Mouse (Mus musculus): ENCODE results near the gene Ccnyl1. TPM values are rescaled to one million over a fixed set of nuclear protein-coding genes. Genes with fewer than 3 reads are reported as not detected.

The Ccnyl1 gene
- polyA plus RNA-seq, 1 experiment from 2014 or later: 0.61 TPM

DNA sequence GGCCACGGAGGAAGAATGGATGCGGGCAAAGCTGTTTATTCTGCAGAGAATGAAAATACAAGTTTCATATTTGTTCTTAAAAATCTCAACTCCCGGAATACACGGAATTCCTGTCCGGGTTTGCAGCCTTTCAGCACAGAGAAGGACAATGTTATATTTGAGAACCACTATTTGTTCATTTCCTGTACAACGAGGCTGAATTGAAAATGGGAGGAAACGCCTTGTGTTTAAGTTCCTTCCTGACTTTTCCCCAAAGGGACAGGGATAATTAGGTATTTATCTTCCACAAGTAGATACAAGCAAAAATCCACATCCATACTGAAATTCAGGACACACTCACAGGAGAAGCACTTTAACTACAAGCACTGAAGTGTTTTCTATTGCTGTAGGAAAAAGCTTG lies 31.4 kb upstream of the Ccnyl1 start:
- WGBS (ENCODE audit: insufficient replicate concordance): 25% methylated on average over 7 of the region's 7 CpGs
- no peaks in the 10 kb centered on the region for H3K9me3 ChIP-seq (replicated peaks; ENCODE audit: control insufficient read depth, low read length)
- no peak for ATAC-seq (ENCODE audit: low read depth)

DNA sequence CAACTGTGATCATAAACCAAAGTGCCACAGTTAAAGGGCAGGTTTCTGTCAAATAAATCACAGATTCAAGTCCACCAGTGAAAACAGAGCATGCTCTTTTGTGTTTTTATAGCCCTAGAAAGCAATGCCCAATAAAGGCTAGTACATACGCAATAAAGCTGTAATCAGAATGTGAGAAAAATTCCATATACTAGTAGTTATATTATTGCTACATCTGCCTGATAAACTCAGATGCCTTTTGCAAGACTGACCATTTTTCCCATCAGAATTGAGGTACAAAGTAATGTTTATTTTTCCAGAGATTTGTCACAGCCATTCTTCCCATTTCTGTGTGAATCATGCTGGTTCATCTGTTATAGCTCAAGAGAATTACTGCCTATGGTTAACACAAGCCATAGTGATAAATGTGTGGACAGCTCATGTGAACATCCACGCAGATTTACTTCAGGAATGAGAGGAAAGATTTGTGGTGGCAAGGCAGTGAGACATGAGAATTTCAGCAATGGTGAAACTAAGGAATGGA lies 23.1 kb upstream of the Ccnyl1 start:
- Histone ChIP-seq H3K4me2 (ENCODE audit: low read depth, low read length) (no peak overlapping the region), H3K4me3 (ENCODE audit: low read depth, low read length) (no peak overlapping the region), H3K36me3 (ENCODE audit: control insufficient read depth, insufficient read depth) (no peaks in the 10 kb centered on the region), H3K4me1 (ENCODE audit: control insufficient read depth, low read depth, low read length) (no peaks in the 10 kb centered on the region), H3K9ac (ENCODE audit: low read depth, low read length) (no peak overlapping the region), H3K27ac (ENCODE audit: low read length) (no peak overlapping the region), H3K27me3 (ENCODE audit: control insufficient read depth, insufficient read depth, low read depth, low read length) (no peaks in the 10 kb centered on the region), H3K9me3 (replicated peaks; ENCODE audit: control insufficient read depth, low read length) (no peaks in the 10 kb centered on the region)
- 76% methylated on average over 2 of the region's 2 CpGs for WGBS (ENCODE audit: insufficient replicate concordance)
- ATAC-seq (ENCODE audit: low read depth): no peak

More for the DNA sequence above, 31.4 kb upstream of the Ccnyl1 start:
- no peak overlapping the region for H3K9ac ChIP-seq (ENCODE audit: low read depth, low read length)
- H3K27me3 ChIP-seq (ENCODE audit: control insufficient read depth, insufficient read depth, low read depth, low read length): no peaks in the 10 kb centered on the region
- no peak overlapping the region for H3K4me2 ChIP-seq (ENCODE audit: low read depth, low read length)
- H3K4me1 ChIP-seq (ENCODE audit: control insufficient read depth, low read depth, low read length): no peaks in the 10 kb centered on the region
- no peak overlapping the region for H3K27ac ChIP-seq (ENCODE audit: low read length)
- no peaks in the 10 kb centered on the region for H3K36me3 ChIP-seq (ENCODE audit: control insufficient read depth, insufficient read depth)
- no peak overlapping the region for H3K4me3 ChIP-seq (ENCODE audit: low read depth, low read length)

- Histone ChIP-seq H3K9me3 (replicated peaks; ENCODE audit: control insufficient read depth, low read length) (no peaks in the 10 kb centered on the region), H3K9ac (ENCODE audit: low read depth, low read length) (no peak overlapping the region), H3K4me3 (ENCODE audit: low read depth, low read length) (no peak overlapping the region), H3K36me3 (ENCODE audit: control insufficient read depth, insufficient read depth) (no peaks in the 10 kb centered on the region), H3K27ac (ENCODE audit: low read length) (no peak overlapping the region), H3K4me1 (ENCODE audit: control insufficient read depth, low read depth, low read length) (no peaks in the 10 kb centered on the region), H3K27me3 (ENCODE audit: control insufficient read depth, insufficient read depth, low read depth, low read length) (no peaks in the 10 kb centered on the region), H3K4me2 (ENCODE audit: low read depth, low read length) (no peak overlapping the region)
- ATAC-seq (ENCODE audit: low read depth): no peak
- WGBS (ENCODE audit: insufficient replicate concordance): 55% methylated on average over 2 of the region's 2 CpGs
Measured at GRCm38 (mm10) chr1:64669451-64669850, 20.8 kb upstream of the Ccnyl1 start.

GRCm38 (mm10) chr1:64673931-64674330 lies 16.3 kb upstream of the Ccnyl1 start:
- Histone ChIP-seq H3K36me3 (ENCODE audit: control insufficient read depth, insufficient read depth) (no peaks in the 10 kb centered on the region), H3K27ac (ENCODE audit: low read length) (no peak overlapping the region), H3K4me3 (ENCODE audit: low read depth, low read length) (no peak overlapping the region), H3K9ac (ENCODE audit: low read depth, low read length) (no peak overlapping the region), H3K27me3 (ENCODE audit: control insufficient read depth, insufficient read depth, low read depth, low read length) (no peaks in the 10 kb centered on the region), H3K4me1 (ENCODE audit: control insufficient read depth, low read depth, low read length) (no peaks in the 10 kb centered on the region), H3K9me3 (replicated peaks; ENCODE audit: control insufficient read depth, low read length) (no peaks in the 10 kb centered on the region), H3K4me2 (ENCODE audit: low read depth, low read length) (no peak overlapping the region)
- no peak for ATAC-seq (ENCODE audit: low read depth)
- 77% methylated on average over 5 of the region's 5 CpGs for WGBS (ENCODE audit: insufficient replicate concordance)

GRCm38 (mm10) chr1:64676060-64676839 lies 14.0 kb upstream of the Ccnyl1 start:
- Histone ChIP-seq H3K36me3 (ENCODE audit: control insufficient read depth, insufficient read depth) (no peaks in the 10 kb centered on the region), H3K27ac (ENCODE audit: low read length) (no peak overlapping the region), H3K9me3 (replicated peaks; ENCODE audit: control insufficient read depth, low read length) (no peaks in the 10 kb centered on the region), H3K4me1 (ENCODE audit: control insufficient read depth, low read depth, low read length) (no peaks in the 10 kb centered on the region), H3K9ac (ENCODE audit: low read depth, low read length) (no peak overlapping the region), H3K4me3 (ENCODE audit: low read depth, low read length) (no peak overlapping the region), H3K27me3 (ENCODE audit: control insufficient read depth, insufficient read depth, low read depth, low read length) (no peaks in the 10 kb centered on the region), H3K4me2 (ENCODE audit: low read depth, low read length) (no peak overlapping the region)
- ATAC-seq (ENCODE audit: low read depth): no peak
- WGBS (ENCODE audit: insufficient replicate concordance): 57% methylated on average over 6 of the region's 6 CpGs

GRCm38 (mm10) chr1:64681499-64681898 lies 8.8 kb upstream of the Ccnyl1 start:
- Histone ChIP-seq H3K27ac (ENCODE audit: low read length) (no peak overlapping the region), H3K27me3 (ENCODE audit: control insufficient read depth, insufficient read depth, low read depth, low read length) (no peaks in the 10 kb centered on the region), H3K9ac (ENCODE audit: low read depth, low read length) (no peak overlapping the region), H3K4me2 (ENCODE audit: low read depth, low read length) (no peak overlapping the region), H3K9me3 (replicated peaks; ENCODE audit: control insufficient read depth, low read length) (no peaks in the 10 kb centered on the region), H3K4me1 (ENCODE audit: control insufficient read depth, low read depth, low read length) (peaks cover 6% of the 10 kb centered on the region; the same call in 1 of the 2 replicates), H3K36me3 (ENCODE audit: control insufficient read depth, insufficient read depth) (no peaks in the 10 kb centered on the region), H3K4me3 (ENCODE audit: low read depth, low read length) (no peak overlapping the region)
- WGBS (ENCODE audit: insufficient replicate concordance): 30% methylated on average over 3 of the region's 3 CpGs
- no peak for ATAC-seq (ENCODE audit: low read depth)

- no peak for ATAC-seq (ENCODE audit: low read depth)
- H3K36me3 ChIP-seq (ENCODE audit: control insufficient read depth, insufficient read depth): no peaks in the 10 kb centered on the region; the same call in 1 of the 2 replicates
- H3K4me3 ChIP-seq (ENCODE audit: low read depth, low read length): no peak overlapping the region
- WGBS (ENCODE audit: insufficient replicate concordance): 81% methylated on average over 3 of the region's 3 CpGs
- no peaks in the 10 kb centered on the region for H3K9me3 ChIP-seq (replicated peaks; ENCODE audit: control insufficient read depth, low read length)
- H3K4me1 ChIP-seq (ENCODE audit: control insufficient read depth, low read depth, low read length): peaks cover 6% of the 10 kb centered on the region; the same call in 1 of the 2 replicates
- no peak overlapping the region for H3K27ac ChIP-seq (ENCODE audit: low read length)
- H3K27me3 ChIP-seq (ENCODE audit: control insufficient read depth, insufficient read depth, low read depth, low read length): no peaks in the 10 kb centered on the region
- H3K4me2 ChIP-seq (ENCODE audit: low read depth, low read length): no peak overlapping the region
- H3K9ac ChIP-seq (ENCODE audit: low read depth, low read length): no peak overlapping the region
Measured at GRCm38 (mm10) chr1:64683039-64683438, 7.2 kb upstream of the Ccnyl1 start.

DNA sequence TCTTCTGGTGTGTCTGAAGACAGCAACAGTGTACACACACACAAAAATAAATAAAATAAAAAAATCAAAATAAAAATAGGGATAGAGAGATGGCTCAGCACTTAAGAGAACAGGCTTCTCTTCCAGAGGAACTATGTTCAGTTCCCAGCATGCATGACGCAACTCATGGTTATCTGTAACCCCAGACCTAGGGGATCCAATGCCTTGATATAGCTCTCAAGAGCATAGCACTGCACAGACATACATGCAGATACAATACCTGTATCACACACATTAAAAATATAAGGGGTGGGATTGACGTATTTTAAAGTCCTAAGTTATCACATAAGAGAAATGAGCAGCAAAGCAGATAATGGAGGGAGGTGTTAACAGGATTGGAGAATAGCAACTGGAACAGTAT lies 5.8 kb upstream of the Ccnyl1 start:
- ATAC-seq (ENCODE audit: low read depth): peak; percentile 64
- no peaks in the 10 kb centered on the region for H3K27me3 ChIP-seq (ENCODE audit: control insufficient read depth, insufficient read depth, low read depth, low read length)
- no peak overlapping the region for H3K27ac ChIP-seq (ENCODE audit: low read length)
- H3K9ac ChIP-seq (ENCODE audit: low read depth, low read length): no peak overlapping the region
- no peaks in the 10 kb centered on the region; the same call in 1 of the 2 replicates for H3K36me3 ChIP-seq (ENCODE audit: control insufficient read depth, insufficient read depth)
- no peak overlapping the region for H3K4me3 ChIP-seq (ENCODE audit: low read depth, low read length)
- WGBS (ENCODE audit: insufficient replicate concordance): 50% methylated on average over 2 of the region's 2 CpGs
- peaks cover 9% of the 10 kb centered on the region for H3K4me1 ChIP-seq (ENCODE audit: control insufficient read depth, low read depth, low read length)
- H3K4me2 ChIP-seq (ENCODE audit: low read depth, low read length): no peak overlapping the region
- H3K9me3 ChIP-seq (replicated peaks; ENCODE audit: control insufficient read depth, low read length): no peaks in the 10 kb centered on the region

GRCm38 (mm10) chr1:64688046-64688445 lies 2.2 kb upstream of the Ccnyl1 start:
- Histone ChIP-seq H3K27me3 (ENCODE audit: control insufficient read depth, insufficient read depth, low read depth, low read length) (no peaks in the 10 kb centered on the region), H3K4me1 (ENCODE audit: control insufficient read depth, low read depth, low read length) (peaks cover 14% of the 10 kb centered on the region), H3K4me2 (ENCODE audit: low read depth, low read length) (no peak overlapping the region), H3K9ac (ENCODE audit: low read depth, low read length) (no peak overlapping the region), H3K36me3 (ENCODE audit: control insufficient read depth, insufficient read depth) (no peaks in the 10 kb centered on the region; the same call in 1 of the 2 replicates), H3K9me3 (replicated peaks; ENCODE audit: control insufficient read depth, low read length) (no peaks in the 10 kb centered on the region), H3K4me3 (ENCODE audit: low read depth, low read length) (no peak overlapping the region), H3K27ac (ENCODE audit: low read length) (no peak overlapping the region)
- 74% methylated on average over 4 of the region's 4 CpGs for WGBS (ENCODE audit: insufficient replicate concordance)
- no peak for ATAC-seq (ENCODE audit: low read depth)
